8 mouse cellular contexts compared by ENCODE assay signal in genomic region chr14:28089636-28090443, GRCm38 (mm10).
DNase-seq lines count a peak whose midpoint lies in the region; ATAC-seq and TF ChIP-seq lines count a peak whose summit lies in the region.

No protein-coding gene starts in this region.

- peak; percentile 71 for TF ChIP-seq CTCF in lung, embryonic 14.5 days (IDR thresholded peaks at IDR 0.05; ENCODE audit: low read depth)
- TF ChIP-seq CTCF in lung, adult 2 months (IDR thresholded peaks at IDR 0.05; ENCODE audit: insufficient read depth, low read length) = no peak

- H3K36me3 ChIP-seq in forebrain, embryonic 10.5 days (replicated peaks) = no peaks in the 10 kb centered on the region
- no peaks in the 10 kb centered on the region for H3K36me3 ChIP-seq in forebrain, embryonic 13.5 days (ENCODE audit: poor library complexity, severe bottlenecking)
- H3K36me3 ChIP-seq in lung, embryonic 14.5 days (ENCODE audit: insufficient read depth) = no peaks in the 10 kb centered on the region

- peak; percentile 40 for DNase-seq in forebrain, embryonic 10.5 days (ENCODE audit: extremely low spot score, low spot score)
- peak; percentile 80 for DNase-seq in lung, embryonic 14.5 days
- DNase-seq in lung, adult 2 months = no peak
- peak; percentile 78 for DNase-seq in embryo, embryonic 10 days (ENCODE audit: low spot score)
- DNase-seq in lung, postnatal 10 days = peak; percentile 41
- DNase-seq in frontal cortex, postnatal 36 days (ENCODE audit: low spot score in 2 of 2) = no peak
- no peak for DNase-seq in ovary, adult 18-20 months (ENCODE audit: low spot score)

- no peaks in the 10 kb centered on the region for H3K27me3 ChIP-seq in forebrain, embryonic 10.5 days (ENCODE audit: poor library complexity, severe bottlenecking)
- no peaks in the 10 kb centered on the region for H3K27me3 ChIP-seq in forebrain, embryonic 13.5 days
- H3K27me3 ChIP-seq in lung, embryonic 14.5 days (ENCODE audit: insufficient read depth, low read length) = no peaks in the 10 kb centered on the region

- H3K27ac ChIP-seq in forebrain, embryonic 10.5 days = no peak overlapping the region
- no peak overlapping the region for H3K27ac ChIP-seq in forebrain, embryonic 13.5 days
- H3K27ac ChIP-seq in lung, embryonic 14.5 days (ENCODE audit: low read depth) = no peak overlapping the region

- no peaks in the 10 kb centered on the region for H3K9me3 ChIP-seq in forebrain, embryonic 10.5 days
- H3K9me3 ChIP-seq in forebrain, embryonic 13.5 days (replicated peaks) = no peaks in the 10 kb centered on the region
- H3K9me3 ChIP-seq in lung, embryonic 14.5 days (ENCODE audit: low read depth, low read length) = no peaks in the 10 kb centered on the region

- TF ChIP-seq POLR2A in lung, adult 2 months (IDR thresholded peaks at IDR 0.05; ENCODE audit: borderline replicate concordance, extremely low read depth, low read depth, low read length) = no peak

- ATAC-seq in forebrain, embryonic 13.5 days = no peak
- no peak for ATAC-seq in lung, embryonic 14.5 days (ENCODE audit: insufficient read depth)

- 65% methylated on average over 8 of the region's 8 CpGs for WGBS in forebrain, embryonic 10.5 days
- WGBS in forebrain, embryonic 13.5 days = 66% methylated on average over 8 of the region's 8 CpGs
- WGBS in lung, embryonic 14.5 days = 60% methylated on average over 8 of the region's 8 CpGs
- WGBS in lung, adult 2 months = 64% methylated on average over 8 of the region's 8 CpGs

- no peak overlapping the region for H3K4me2 ChIP-seq in forebrain, embryonic 13.5 days
- H3K4me2 ChIP-seq in lung, embryonic 14.5 days = no peak overlapping the region

- no peak overlapping the region for H3K4me3 ChIP-seq in forebrain, embryonic 10.5 days
- H3K4me3 ChIP-seq in forebrain, embryonic 13.5 days = no peak overlapping the region
- H3K4me3 ChIP-seq in lung, embryonic 14.5 days (ENCODE audit: low read depth, low read length) = no peak overlapping the region
- H3K4me3 ChIP-seq in lung, adult 2 months (replicated peaks; ENCODE audit: extremely low read depth, low read depth, low read length) = no peak overlapping the region

- no peaks in the 10 kb centered on the region for H3K4me1 ChIP-seq in forebrain, embryonic 10.5 days
- H3K4me1 ChIP-seq in forebrain, embryonic 13.5 days = no peaks in the 10 kb centered on the region
- H3K4me1 ChIP-seq in lung, embryonic 14.5 days (ENCODE audit: insufficient read depth) = no peaks in the 10 kb centered on the region
- H3K4me1 ChIP-seq in lung, adult 2 months (ENCODE audit: control insufficient read depth, insufficient read depth, low read length) = no peaks in the 10 kb centered on the region

- H3K9ac ChIP-seq in forebrain, embryonic 13.5 days = no peak overlapping the region
- no peak overlapping the region for H3K9ac ChIP-seq in lung, embryonic 14.5 days

Comparison
In these comparisons a context has a peak if more than half of its experiments do, and no peak if none do; other contexts are left out.
1. DNase-seq: peak in forebrain, embryonic 10.5 days (single experiment), lung, embryonic 14.5 days (single experiment), embryo, embryonic 10 days (single experiment) and lung, postnatal 10 days (single experiment); none in lung, adult 2 months (single experiment), frontal cortex, postnatal 36 days (0 of 2) and ovary, adult 18-20 months (single experiment).